Mouse (Mus musculus) bone marrow, adult 2 months (tissue): ENCODE measurements around the gene Prom2. TPM values are rescaled to one million over a fixed set of nuclear protein-coding genes. Genes with fewer than 3 reads are reported as not detected.

Experiments
- H3K27ac ChIP-seq: fragments of 200-500 bp; 2 replicates; pipeline ENCODE4 v1.5.1; 2012; ENCODE audit warnings: low read depth, mild to moderate bottlenecking, control low read depth, inconsistent platforms, low read length; ENCODE audit not compliant: control insufficient read depth, poor library complexity, insufficient read depth
- H3K4me1 ChIP-seq: fragments of 200-500 bp; 2 replicates; pipeline ENCODE4 v1.6.1; 2011; ENCODE audit warnings: low read length; ENCODE audit not compliant: control insufficient read depth, insufficient read depth
- H3K4me3 ChIP-seq: fragments of 200-500 bp; replicated peaks from 2 replicates; pipeline ENCODE3; 2011; ENCODE audit warnings: mild to moderate bottlenecking, low read depth, low read length, control low read depth; ENCODE audit not compliant: control insufficient read depth
- CTCF ChIP-seq: fragments of 200-500 bp; IDR thresholded peaks from 2 replicates; pipeline ENCODE4 v1.5.1; 2011; ENCODE audit warnings: low read length, control low read depth; ENCODE audit not compliant: control insufficient read depth, insufficient read depth
- POLR2A ChIP-seq: fragments of 200-500 bp; IDR thresholded peaks from 2 replicates; pipeline ENCODE4 v1.6.1; 2011; ENCODE audit warnings: low read depth, mild to moderate bottlenecking, control low read depth, low read length, borderline replicate concordance; ENCODE audit not compliant: control insufficient read depth
- WGBS: fragments of 180-500 bp; shearing (Covaris S2); methylation state at CpG from one replicate; pipeline ENCODE4 v1.1.7; 2018; 5-methylcytosine and 5-hydroxymethylcytosine counted together
- polyA plus RNA-seq: library from polyadenylated mRNA; stranded (reverse); fragments of >200 nt; gene quantifications from 2 replicates; pipeline ENCODE4 v1.2.4, GENCODE M21; 2011; ENCODE audit warnings: low replicate concordance; ENCODE audit not compliant: missing spikeins, insufficient read depth, insufficient read length

Gene Prom2
- polyA plus RNA-seq, 1 experiment = not detected

GRCm38 (mm10) chr2:127532379-127532778 lies 8.9 kb downstream of the Prom2 start:
- Histone ChIP-seq H3K4me1 (no peaks in the 10 kb centered on the region), H3K27ac (no peak overlapping the region), H3K4me3 (no peak overlapping the region)
- 12% methylated on average over 9 of the region's 9 CpGs for WGBS
- no peak for TF ChIP-seq CTCF
- no peak for TF ChIP-seq POLR2A

- no peaks in the 10 kb centered on the region for H3K4me1 ChIP-seq
- 78% methylated on average over 2 of the region's 2 CpGs for WGBS
- H3K27ac ChIP-seq = no peak overlapping the region
- H3K4me3 ChIP-seq = no peak overlapping the region
- no peak for TF ChIP-seq CTCF
Measured at GRCm38 (mm10) chr2:127531592-127531991, 9.7 kb downstream of the Prom2 start.

GRCm38 (mm10) chr2:127530418-127530817 lies 10.8 kb downstream of the Prom2 start:
- 81% methylated on average over 3 of the region's 3 CpGs for WGBS
- H3K4me3 ChIP-seq = no peak overlapping the region
- no peaks in the 10 kb centered on the region for H3K4me1 ChIP-seq
- no peak overlapping the region for H3K27ac ChIP-seq
- TF ChIP-seq POLR2A (no peak), CTCF (no peak)

- 69% methylated on average over 3 of the region's 3 CpGs for WGBS
- Histone ChIP-seq H3K4me1 (peaks cover 5% of the 10 kb centered on the region; the same call in 1 of the 2 replicates), H3K4me3 (no peak overlapping the region), H3K27ac (no peak overlapping the region)
- TF ChIP-seq POLR2A (no peak), CTCF (no peak)
Measured at GRCm38 (mm10) chr2:127525004-127525775, 16.1 kb downstream of the Prom2 start.

GRCm38 (mm10) chr2:127523950-127524729 lies 17.1 kb downstream of the Prom2 start:
- TF ChIP-seq POLR2A = no peak
- TF ChIP-seq CTCF = no peak
- WGBS = 1% methylated on average over 7 of the region's 7 CpGs
- H3K27ac ChIP-seq = peak overlapping the region; percentile 32
- no peak overlapping the region for H3K4me3 ChIP-seq
- H3K4me1 ChIP-seq = peaks cover 7% of the 10 kb centered on the region; the same call in 1 of the 2 replicates

- H3K4me3 ChIP-seq = peak within 1 kb of the TSS; percentile 15
- no peak within 1 kb of the TSS for H3K27ac ChIP-seq
- 60% methylated on average over 10 of the region's 10 CpGs for WGBS
- H3K4me1 ChIP-seq = peaks cover 7% of the 10 kb centered on the region; the same call in 1 of the 2 replicates
- TF ChIP-seq CTCF (no peak), POLR2A (no peak)
Measured at GRCm38 (mm10) chr2:127522006-127522441, 19.2 kb downstream of the Prom2 start, which contains the start of gene Kcnip3. Gene Kcnip3 (minus strand): TSS chr2:127522094.

GRCm38 (mm10) chr2:127521172-127522005 lies 19.9 kb downstream of the Prom2 start:
- Histone ChIP-seq H3K4me3 (peak overlapping the region; percentile 15), H3K27ac (no peak overlapping the region), H3K4me1 (peaks cover 7% of the 10 kb centered on the region; the same call in 1 of the 2 replicates)
- 36% methylated on average over 18 of the region's 18 CpGs for WGBS
- TF ChIP-seq POLR2A (no peak), CTCF (no peak)

GRCm38 (mm10) chr2:127520123-127520522 lies 21.1 kb downstream of the Prom2 start:
- Histone ChIP-seq H3K4me3 (no peak overlapping the region), H3K27ac (no peak overlapping the region), H3K4me1 (peaks cover 7% of the 10 kb centered on the region; the same call in 1 of the 2 replicates)
- TF ChIP-seq CTCF (no peak), POLR2A (no peak)
